Mouse (Mus musculus): ENCODE measurements at regions not wholly inside any gene's neighbourhood (a gene's known extent, or its start where the extent isn't known, plus 50 kb on each side); places are given as distances from the start of the nearest gene placed in this dataset.
A peak's percentile ranks its signal among the peaks of the same experiment; 100 is the strongest.

GRCm38 (mm10) chr14:48050460-48050760 is 70.2 kb upstream of the Peli2 start:
- H3K4me3 ChIP-seq (replicated peaks) = no peak overlapping the region
- no peaks in the 10 kb centered on the region for H3K27me3 ChIP-seq (replicated peaks)
- TF ChIP-seq FLI1 (IDR thresholded peaks at IDR 0.05; ENCODE audit: low read length) (no peak), GATA1 (IDR thresholded peaks at IDR 0.05; ENCODE audit: borderline replicate concordance, low read length) (no peak)
- no peaks in the 10 kb centered on the region for H3K4me1 ChIP-seq
- H3K36me3 ChIP-seq (replicated peaks; ENCODE audit: low read length) = no peaks in the 10 kb centered on the region
- peaks cover 8% of the 10 kb centered on the region for H3K9me3 ChIP-seq

- TF ChIP-seq FLI1 (IDR thresholded peaks at IDR 0.05; ENCODE audit: low read length) (no peak), GATA1 (IDR thresholded peaks at IDR 0.05; ENCODE audit: borderline replicate concordance, low read length) (no peak)
- Histone ChIP-seq H3K4me3 (replicated peaks) (no peak overlapping the region), H3K9me3 (peaks cover 16% of the 10 kb centered on the region), H3K27me3 (replicated peaks) (no peaks in the 10 kb centered on the region), H3K36me3 (replicated peaks; ENCODE audit: low read length) (no peaks in the 10 kb centered on the region), H3K4me1 (no peaks in the 10 kb centered on the region)
Measured at GRCm38 (mm10) chr14:48051971-48052370, 68.7 kb upstream of the Peli2 start.

DNA sequence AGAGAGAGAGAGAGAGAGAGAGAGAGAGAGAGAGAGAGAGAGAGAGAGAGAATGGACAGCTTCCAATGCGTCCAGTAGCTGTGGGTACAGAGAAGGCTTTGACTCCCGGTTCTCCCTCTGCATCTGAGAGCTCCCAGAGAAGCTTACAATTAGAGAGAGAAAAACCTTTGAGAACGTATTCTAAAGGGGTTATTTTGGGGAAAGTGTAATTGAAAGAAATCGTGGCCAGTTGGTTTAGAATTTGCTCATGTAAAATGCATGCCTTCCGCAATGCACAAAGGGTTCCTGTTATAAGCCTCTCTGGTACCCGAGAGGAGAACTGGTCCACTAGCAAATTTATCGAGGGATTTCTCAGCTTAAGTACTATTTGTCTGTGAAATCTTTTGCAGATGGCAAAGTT is 68.2 kb upstream of the Peli2 start:
- no peak for TF ChIP-seq FLI1 (IDR thresholded peaks at IDR 0.05; ENCODE audit: low read length)
- no peak for TF ChIP-seq GATA1 (IDR thresholded peaks at IDR 0.05; ENCODE audit: borderline replicate concordance, low read length)
- Histone ChIP-seq H3K27me3 (replicated peaks) (no peaks in the 10 kb centered on the region), H3K9me3 (peaks cover 16% of the 10 kb centered on the region), H3K4me3 (replicated peaks) (no peak overlapping the region), H3K4me1 (no peaks in the 10 kb centered on the region), H3K36me3 (replicated peaks; ENCODE audit: low read length) (no peaks in the 10 kb centered on the region)

GRCm38 (mm10) chr14:48053151-48053550 is 67.5 kb upstream of the Peli2 start:
- no peak overlapping the region for H3K4me3 ChIP-seq (replicated peaks)
- no peaks in the 10 kb centered on the region for H3K27me3 ChIP-seq (replicated peaks)
- no peaks in the 10 kb centered on the region for H3K4me1 ChIP-seq
- TF ChIP-seq FLI1 (IDR thresholded peaks at IDR 0.05; ENCODE audit: low read length) (no peak), GATA1 (IDR thresholded peaks at IDR 0.05; ENCODE audit: borderline replicate concordance, low read length) (no peak)
- H3K9me3 ChIP-seq = peaks cover 23% of the 10 kb centered on the region
- H3K36me3 ChIP-seq (replicated peaks; ENCODE audit: low read length) = no peaks in the 10 kb centered on the region

DNA sequence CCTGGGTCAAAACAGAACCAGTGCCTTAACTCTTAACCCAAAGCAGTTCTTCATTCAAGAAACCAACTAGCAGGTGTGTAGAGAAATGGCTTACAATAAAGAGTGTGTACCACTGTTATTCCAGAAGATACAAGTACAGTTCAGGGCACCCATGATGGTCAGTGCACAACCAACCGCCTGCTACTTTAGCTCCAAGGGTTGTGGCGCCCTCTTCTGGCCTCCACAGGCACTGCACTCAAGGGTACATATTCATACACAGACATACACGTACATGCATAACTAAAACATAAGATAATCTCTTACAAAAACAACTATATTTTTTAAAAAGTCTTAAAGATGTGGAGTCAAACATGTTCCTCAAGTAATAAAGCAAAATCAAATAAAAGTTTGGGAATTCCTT is 65.9 kb upstream of the Peli2 start:
- Histone ChIP-seq H3K4me3 (replicated peaks) (no peak overlapping the region), H3K4me1 (no peaks in the 10 kb centered on the region), H3K9me3 (peaks cover 27% of the 10 kb centered on the region), H3K36me3 (replicated peaks; ENCODE audit: low read length) (no peaks in the 10 kb centered on the region), H3K27me3 (replicated peaks) (no peaks in the 10 kb centered on the region)
- TF ChIP-seq GATA1 (IDR thresholded peaks at IDR 0.05; ENCODE audit: borderline replicate concordance, low read length) (no peak), FLI1 (IDR thresholded peaks at IDR 0.05; ENCODE audit: low read length) (no peak)

- peak overlapping the region; percentile 35 for H3K4me3 ChIP-seq (replicated peaks)
- TF ChIP-seq FLI1 (IDR thresholded peaks at IDR 0.05; ENCODE audit: low read length) (no peak), GATA1 (IDR thresholded peaks at IDR 0.05; ENCODE audit: borderline replicate concordance, low read length) (no peak)
- H3K9me3 ChIP-seq = peaks cover 27% of the 10 kb centered on the region
- no peaks in the 10 kb centered on the region for H3K36me3 ChIP-seq (replicated peaks; ENCODE audit: low read length)
- H3K4me1 ChIP-seq = no peaks in the 10 kb centered on the region
- H3K27me3 ChIP-seq (replicated peaks) = no peaks in the 10 kb centered on the region
Measured at GRCm38 (mm10) chr14:48055861-48056260, 64.8 kb upstream of the Peli2 start.

- H3K27me3 ChIP-seq (replicated peaks) = no peaks in the 10 kb centered on the region
- no peaks in the 10 kb centered on the region for H3K36me3 ChIP-seq (replicated peaks; ENCODE audit: low read length)
- no peak for TF ChIP-seq FLI1 (IDR thresholded peaks at IDR 0.05; ENCODE audit: low read length)
- H3K4me3 ChIP-seq (replicated peaks) = no peak overlapping the region
- H3K4me1 ChIP-seq = no peaks in the 10 kb centered on the region
- H3K9me3 ChIP-seq = peaks cover 27% of the 10 kb centered on the region
Measured at GRCm38 (mm10) chr14:48058234-48058868, 62.3 kb upstream of the Peli2 start.

DNA sequence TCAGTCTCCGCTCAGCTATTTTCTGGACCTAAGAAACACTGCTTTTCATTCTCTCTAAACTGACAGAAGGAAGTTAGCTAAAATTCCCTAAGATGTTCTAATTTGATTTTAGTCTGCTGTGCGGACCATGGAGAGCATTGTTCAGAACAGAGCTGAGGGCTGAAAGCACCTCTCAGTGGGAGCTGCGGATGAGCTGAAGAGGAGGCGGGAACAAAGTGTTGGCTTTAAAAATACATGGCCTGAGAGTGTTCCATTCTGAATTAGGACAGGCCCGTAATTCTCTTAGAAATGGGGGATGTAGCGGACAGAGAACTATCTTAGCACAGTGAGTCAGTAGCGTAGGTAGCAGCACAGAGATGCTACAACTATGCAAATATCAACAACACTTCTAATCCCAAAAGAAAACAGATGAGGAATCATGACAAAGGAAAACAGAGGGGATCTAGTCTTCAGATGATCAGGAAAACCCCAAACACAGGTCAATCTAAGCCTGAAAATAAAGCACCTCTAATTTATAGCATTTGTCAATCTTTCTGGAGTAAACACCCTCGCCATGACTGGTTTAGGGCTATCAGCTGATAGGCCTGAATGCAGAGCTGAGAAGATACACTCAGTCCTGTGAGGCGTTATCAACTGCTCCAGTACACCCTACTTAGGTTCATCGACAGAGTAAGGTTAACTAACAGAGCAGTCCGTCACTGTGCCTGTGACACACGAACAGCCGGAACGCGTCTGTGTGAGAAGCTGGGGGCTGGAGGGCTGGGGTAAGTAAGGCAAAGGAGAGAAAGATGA is 60.8 kb upstream of the Peli2 start:
- no peak for TF ChIP-seq FLI1 (IDR thresholded peaks at IDR 0.05; ENCODE audit: low read length)
- no peak for TF ChIP-seq GATA1 (IDR thresholded peaks at IDR 0.05; ENCODE audit: borderline replicate concordance, low read length)
- no peaks in the 10 kb centered on the region for H3K36me3 ChIP-seq (replicated peaks; ENCODE audit: low read length)
- H3K4me1 ChIP-seq = no peaks in the 10 kb centered on the region
- peak overlapping the region; percentile 29 for H3K4me3 ChIP-seq (replicated peaks)
- H3K9me3 ChIP-seq = peaks cover 19% of the 10 kb centered on the region
- no peaks in the 10 kb centered on the region for H3K27me3 ChIP-seq (replicated peaks)

GRCm38 (mm10) chr14:48068641-48069040 is 52.0 kb upstream of the Peli2 start:
- Histone ChIP-seq H3K36me3 (replicated peaks; ENCODE audit: low read length) (no peaks in the 10 kb centered on the region), H3K9me3 (no peaks in the 10 kb centered on the region), H3K27me3 (replicated peaks) (peaks cover 2% of the 10 kb centered on the region), H3K4me1 (no peaks in the 10 kb centered on the region), H3K4me3 (replicated peaks) (no peak overlapping the region)
- TF ChIP-seq GATA1 (IDR thresholded peaks at IDR 0.05; ENCODE audit: borderline replicate concordance, low read length) (no peak), FLI1 (IDR thresholded peaks at IDR 0.05; ENCODE audit: low read length) (no peak)
